Mouse (Mus musculus): Measurements from ENCODE around the gene Pemt. TPM values are rescaled to one million over a fixed set of nuclear protein-coding genes. Genes with fewer than 3 reads are reported as not detected.

The Pemt gene
- polyA plus RNA-seq, 1 experiment: 7.5 TPM

GRCm38 (mm10) chr11:60068631-60069030 is 22.3 kb upstream of the Pemt start:
- H3K4me3 ChIP-seq (replicated peaks; ENCODE audit: insufficient read depth, low read depth, low read length): no peak overlapping the region
- H3K27me3 ChIP-seq (ENCODE audit: control insufficient read depth, insufficient read depth, low read length): no peaks in the 10 kb centered on the region
- H3K27ac ChIP-seq (ENCODE audit: insufficient read depth, low read length): no peak overlapping the region
- TF ChIP-seq POLR2A (IDR thresholded peaks at IDR 0.05; ENCODE audit: borderline replicate concordance, insufficient read depth, low read length) (no peak), CTCF (IDR thresholded peaks at IDR 0.05; ENCODE audit: borderline replicate concordance, insufficient read depth, low read depth, low read length) (no peak)
- peaks cover 3% of the 10 kb centered on the region; the same call in 1 of the 2 replicates for H3K4me1 ChIP-seq (ENCODE audit: control insufficient read depth, insufficient read depth, low read length)
- no peak for DNase-seq

GRCm38 (mm10) chr11:60067646-60068045 is 21.4 kb upstream of the Pemt start:
- Histone ChIP-seq H3K27me3 (ENCODE audit: control insufficient read depth, insufficient read depth, low read length) (no peaks in the 10 kb centered on the region), H3K4me1 (ENCODE audit: control insufficient read depth, insufficient read depth, low read length) (no peaks in the 10 kb centered on the region), H3K27ac (ENCODE audit: insufficient read depth, low read length) (no peak overlapping the region), H3K4me3 (replicated peaks; ENCODE audit: insufficient read depth, low read depth, low read length) (no peak overlapping the region)
- DNase-seq: no peak
- 52% methylated on average over 4 of the region's 4 CpGs for WGBS
- TF ChIP-seq CTCF (IDR thresholded peaks at IDR 0.05; ENCODE audit: borderline replicate concordance, insufficient read depth, low read depth, low read length): no peak
- no peak for TF ChIP-seq POLR2A (IDR thresholded peaks at IDR 0.05; ENCODE audit: borderline replicate concordance, insufficient read depth, low read length)

- Histone ChIP-seq H3K27me3 (ENCODE audit: control insufficient read depth, insufficient read depth, low read length) (no peaks in the 10 kb centered on the region), H3K4me1 (ENCODE audit: control insufficient read depth, insufficient read depth, low read length) (no peaks in the 10 kb centered on the region), H3K27ac (ENCODE audit: insufficient read depth, low read length) (no peak overlapping the region), H3K4me3 (replicated peaks; ENCODE audit: insufficient read depth, low read depth, low read length) (no peak overlapping the region)
- WGBS: 62% methylated on average over 1 of the region's 1 CpGs
- DNase-seq: no peak
- no peak for TF ChIP-seq POLR2A (IDR thresholded peaks at IDR 0.05; ENCODE audit: borderline replicate concordance, insufficient read depth, low read length)
- no peak for TF ChIP-seq CTCF (IDR thresholded peaks at IDR 0.05; ENCODE audit: borderline replicate concordance, insufficient read depth, low read depth, low read length)
These were observed 19.0 kb upstream of the Pemt start for GRCm38 (mm10) chr11:60065267-60065666.

- DNase-seq: no peak
- TF ChIP-seq POLR2A (IDR thresholded peaks at IDR 0.05; ENCODE audit: borderline replicate concordance, insufficient read depth, low read length): no peak
- no peak for TF ChIP-seq CTCF (IDR thresholded peaks at IDR 0.05; ENCODE audit: borderline replicate concordance, insufficient read depth, low read depth, low read length)
- no peaks in the 10 kb centered on the region; the same call in 1 of the 2 replicates for H3K4me1 ChIP-seq (ENCODE audit: control insufficient read depth, insufficient read depth, low read length)
- 84% methylated on average over 4 of the region's 4 CpGs for WGBS
- H3K4me3 ChIP-seq (replicated peaks; ENCODE audit: insufficient read depth, low read depth, low read length): no peak overlapping the region
- H3K27ac ChIP-seq (ENCODE audit: insufficient read depth, low read length): no peak overlapping the region
- no peaks in the 10 kb centered on the region for H3K27me3 ChIP-seq (ENCODE audit: control insufficient read depth, insufficient read depth, low read length)
These were observed 15.3 kb upstream of the Pemt start for GRCm38 (mm10) chr11:60061504-60062006.

GRCm38 (mm10) chr11:60060026-60060425 is 13.7 kb upstream of the Pemt start:
- 100% methylated on average over 2 of the region's 2 CpGs for WGBS
- TF ChIP-seq CTCF (IDR thresholded peaks at IDR 0.05; ENCODE audit: borderline replicate concordance, insufficient read depth, low read depth, low read length) (no peak), POLR2A (IDR thresholded peaks at IDR 0.05; ENCODE audit: borderline replicate concordance, insufficient read depth, low read length) (no peak)
- no peak for DNase-seq
- Histone ChIP-seq H3K27ac (ENCODE audit: insufficient read depth, low read length) (no peak overlapping the region), H3K4me3 (replicated peaks; ENCODE audit: insufficient read depth, low read depth, low read length) (no peak overlapping the region), H3K27me3 (ENCODE audit: control insufficient read depth, insufficient read depth, low read length) (no peaks in the 10 kb centered on the region), H3K4me1 (ENCODE audit: control insufficient read depth, insufficient read depth, low read length) (no peaks in the 10 kb centered on the region; the same call in 1 of the 2 replicates)

GRCm38 (mm10) chr11:60058441-60058840 is 12.2 kb upstream of the Pemt start:
- H3K27me3 ChIP-seq (ENCODE audit: control insufficient read depth, insufficient read depth, low read length): no peaks in the 10 kb centered on the region
- H3K4me1 ChIP-seq (ENCODE audit: control insufficient read depth, insufficient read depth, low read length): no peaks in the 10 kb centered on the region; the same call in 1 of the 2 replicates
- whole genome bisulfite sequencing: 26% methylated on average over 10 of the region's 10 CpGs
- H3K4me3 ChIP-seq (replicated peaks; ENCODE audit: insufficient read depth, low read depth, low read length): no peak overlapping the region
- no peak for DNase-seq
- no peak overlapping the region for H3K27ac ChIP-seq (ENCODE audit: insufficient read depth, low read length)
- TF ChIP-seq POLR2A (IDR thresholded peaks at IDR 0.05; ENCODE audit: borderline replicate concordance, insufficient read depth, low read length) (no peak), CTCF (IDR thresholded peaks at IDR 0.05; ENCODE audit: borderline replicate concordance, insufficient read depth, low read depth, low read length) (no peak)

GRCm38 (mm10) chr11:60057987-60058386 is 11.7 kb upstream of the Pemt start:
- WGBS: 42% methylated on average over 2 of the region's 2 CpGs
- Histone ChIP-seq H3K27ac (ENCODE audit: insufficient read depth, low read length) (no peak overlapping the region), H3K27me3 (ENCODE audit: control insufficient read depth, insufficient read depth, low read length) (no peaks in the 10 kb centered on the region), H3K4me1 (ENCODE audit: control insufficient read depth, insufficient read depth, low read length) (no peaks in the 10 kb centered on the region; the same call in 1 of the 2 replicates), H3K4me3 (replicated peaks; ENCODE audit: insufficient read depth, low read depth, low read length) (no peak overlapping the region)
- TF ChIP-seq CTCF (IDR thresholded peaks at IDR 0.05; ENCODE audit: borderline replicate concordance, insufficient read depth, low read depth, low read length) (no peak), POLR2A (IDR thresholded peaks at IDR 0.05; ENCODE audit: borderline replicate concordance, insufficient read depth, low read length) (no peak)
- DNase-seq: no peak

- WGBS: 87% methylated on average over 6 of the region's 6 CpGs
- DNase-seq: no peak
- Histone ChIP-seq H3K27ac (ENCODE audit: insufficient read depth, low read length) (no peak overlapping the region), H3K4me3 (replicated peaks; ENCODE audit: insufficient read depth, low read depth, low read length) (no peak overlapping the region), H3K27me3 (ENCODE audit: control insufficient read depth, insufficient read depth, low read length) (no peaks in the 10 kb centered on the region), H3K4me1 (ENCODE audit: control insufficient read depth, insufficient read depth, low read length) (no peaks in the 10 kb centered on the region; the same call in 1 of the 2 replicates)
- TF ChIP-seq POLR2A (IDR thresholded peaks at IDR 0.05; ENCODE audit: borderline replicate concordance, insufficient read depth, low read length) (no peak), CTCF (IDR thresholded peaks at IDR 0.05; ENCODE audit: borderline replicate concordance, insufficient read depth, low read depth, low read length) (no peak)
These were observed 10.2 kb upstream of the Pemt start for GRCm38 (mm10) chr11:60056520-60056919.
